Mouse (Mus musculus) left cerebral cortex, adult 2 months (tissue): Measurements from ENCODE around the gene 2010111I01Rik. TPM values are rescaled to one million over a fixed set of nuclear protein-coding genes. Genes with fewer than 3 reads are reported as not detected.

Source experiments
- DNase-seq, 2 experiments: peaks; one replicate each; pipeline ENCODE4 v3.0.0; 2021 to 2022; ENCODE audit warnings: low spot score in 2 of 2, mixed read lengths in 1 of 2; ENCODE audit errors: extremely low spot score in 1 of 2
- H3K27ac ChIP-seq: fragments of 200-600 bp; 2 replicates; pipeline ENCODE4 v1.8.1; 2022
- H3K4me3 ChIP-seq: fragments of 200-600 bp; 2 replicates; pipeline ENCODE4 v1.8.1; 2022
- CTCF ChIP-seq: fragments of 200-600 bp; IDR thresholded peaks from 2 replicates; pipeline ENCODE4 v1.8.1; 2022; ENCODE audit warnings: antibody characterized with exemption, mild to moderate bottlenecking, moderate library complexity
- intact Hi-C: fragments of 180-260 bp; cut with DNase I; formaldehyde crosslinking; loops from one replicate; pipeline ENCODE4 v1.15.1; 2025
- total RNA-seq, 2 experiments: library from RNA; stranded (reverse); gene quantifications; 2 replicates each; pipeline ENCODE4 v1.2.3; 2021

The 2010111I01Rik gene
- total RNA-seq, 2 experiments from 2014 or later, result 122 to 140 TPM

DNA sequence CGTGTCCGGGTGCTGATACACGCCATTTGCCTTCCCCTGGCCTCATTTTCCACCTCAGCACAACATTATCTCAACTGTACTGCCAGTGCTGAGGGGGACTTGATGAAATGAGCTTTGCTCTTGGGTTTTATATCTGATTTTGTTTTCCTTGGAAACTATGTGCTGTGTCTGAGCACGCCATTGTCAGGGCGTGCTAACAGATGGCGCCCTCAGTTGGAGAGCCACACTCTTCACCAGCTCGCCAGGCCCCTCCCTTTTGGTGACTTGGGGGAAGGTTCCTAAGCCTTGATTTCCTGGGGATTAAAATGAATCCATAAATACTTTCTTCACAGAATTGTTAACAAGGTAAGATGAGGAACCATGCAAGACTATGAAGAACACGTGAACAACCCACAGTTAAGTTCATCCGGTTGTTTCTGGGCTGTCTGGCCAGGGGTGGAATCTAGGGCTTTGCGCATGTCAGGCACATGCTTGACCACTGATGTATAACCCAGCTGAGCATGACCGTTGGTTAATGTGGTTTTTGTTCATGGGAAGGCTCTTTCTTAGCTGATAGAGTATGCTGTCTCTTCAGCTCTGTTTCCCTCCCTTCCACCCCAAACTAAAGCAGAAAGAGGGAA is 321.9 kb downstream of the 2010111I01Rik start:
- TF ChIP-seq CTCF, result no peak; the same call in 1 of the 2 replicates
- no peak overlapping the region for H3K27ac ChIP-seq
- intact Hi-C loops, result no loop called here
- no peak overlapping the region for H3K4me3 ChIP-seq
- no peak for DNase-seq

DNA sequence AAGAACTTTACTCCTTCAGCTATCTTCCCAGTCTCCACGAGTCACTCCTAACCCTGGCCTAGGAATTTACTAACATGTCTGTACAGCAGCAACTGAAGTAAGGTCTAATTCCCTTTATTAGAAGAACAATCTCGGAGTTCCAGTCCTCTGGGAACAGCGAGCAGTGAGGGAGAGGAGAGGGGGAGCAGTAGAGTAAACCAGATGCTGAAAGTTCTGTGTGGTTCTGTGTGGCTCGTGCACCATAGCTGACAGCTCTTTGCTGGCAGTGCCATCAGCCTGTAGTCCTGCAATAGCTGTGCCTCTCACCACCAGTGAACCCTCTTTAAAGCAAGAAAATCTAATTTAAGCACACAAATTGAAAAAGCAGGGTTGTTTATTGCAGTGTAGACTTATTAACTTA is 324.5 kb downstream of the 2010111I01Rik start:
- no peak for TF ChIP-seq CTCF
- intact Hi-C loops, result loop anchor here (2.0 kb wide), 1 partner anchor 40 kb away; no protein-coding TSS in a partner anchor
- no peak for DNase-seq
- Histone ChIP-seq H3K4me3 (no peak overlapping the region), H3K27ac (no peak overlapping the region)

DNA sequence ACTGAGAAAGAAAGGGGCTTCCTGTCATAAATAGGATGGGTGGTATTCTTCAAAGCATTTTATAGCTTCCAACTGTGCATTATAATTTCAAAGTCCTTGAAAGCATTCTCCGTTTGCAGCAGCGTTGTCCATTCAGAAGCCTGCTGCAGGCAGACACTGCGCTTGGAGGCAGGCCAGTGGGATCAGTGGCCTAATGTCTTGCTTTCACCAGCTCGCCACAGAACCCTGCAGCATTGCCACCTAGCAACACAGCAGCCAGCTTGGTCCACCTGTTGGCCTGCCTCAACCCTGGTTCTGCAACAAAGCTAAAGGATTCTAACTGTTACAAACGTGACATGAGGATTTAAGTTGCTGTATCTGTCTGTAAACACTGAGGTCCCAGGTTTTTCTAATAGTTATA is 325.0 kb downstream of the 2010111I01Rik start:
- H3K27ac ChIP-seq, result no peak overlapping the region
- no peak for TF ChIP-seq CTCF
- intact Hi-C loops, result loop anchor here (2.0 kb wide), 1 partner anchor 39 kb away; no protein-coding TSS in a partner anchor
- no peak for DNase-seq
- no peak overlapping the region for H3K4me3 ChIP-seq

DNA sequence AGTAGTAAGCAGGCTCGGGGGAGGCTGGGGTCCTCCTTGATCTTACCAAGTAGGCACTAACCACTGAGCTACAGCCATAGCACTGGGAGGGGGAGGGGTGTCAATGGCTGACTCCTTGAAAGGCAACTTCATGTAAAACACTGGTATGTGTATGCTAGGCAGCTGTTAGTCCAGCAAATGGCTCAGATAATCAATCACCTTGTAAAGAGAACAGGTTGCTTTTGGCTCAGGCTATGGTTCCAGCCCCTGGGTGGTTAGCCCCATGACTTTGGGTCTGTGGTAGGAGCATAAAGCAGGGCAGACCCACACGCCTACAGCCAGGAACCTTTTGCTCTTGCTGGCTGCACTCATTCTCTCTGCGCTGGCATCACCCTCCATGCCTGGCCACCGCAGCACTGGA is 325.4 kb downstream of the 2010111I01Rik start:
- Histone ChIP-seq H3K4me3 (no peak overlapping the region), H3K27ac (no peak overlapping the region)
- TF ChIP-seq CTCF, result no peak
- intact Hi-C loops, result no loop called here
- DNase-seq, result no peak

DNA sequence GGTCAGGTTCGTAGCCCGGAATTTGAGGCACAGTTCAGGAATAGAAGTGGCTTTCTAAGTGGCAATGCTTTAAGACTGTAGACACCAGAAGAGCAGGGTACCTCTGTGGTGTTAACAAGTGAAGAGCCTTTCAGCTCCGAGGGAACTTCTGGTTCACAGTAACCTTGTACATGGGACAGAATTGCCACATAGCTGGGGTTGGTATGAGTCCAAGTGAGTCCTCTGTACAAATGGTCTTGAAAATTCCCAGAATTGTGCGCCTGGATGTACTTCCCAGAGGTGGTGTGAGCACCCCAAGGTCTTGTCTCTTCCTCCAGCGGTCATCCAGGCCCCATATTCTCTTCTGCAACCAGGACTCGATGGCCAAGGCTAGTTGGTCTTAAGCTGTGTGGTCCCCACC is 326.3 kb downstream of the 2010111I01Rik start:
- no peak overlapping the region for H3K4me3 ChIP-seq
- no peak overlapping the region for H3K27ac ChIP-seq
- no peak for DNase-seq
- intact Hi-C loops, result no loop called here
- TF ChIP-seq CTCF, result no peak

DNA sequence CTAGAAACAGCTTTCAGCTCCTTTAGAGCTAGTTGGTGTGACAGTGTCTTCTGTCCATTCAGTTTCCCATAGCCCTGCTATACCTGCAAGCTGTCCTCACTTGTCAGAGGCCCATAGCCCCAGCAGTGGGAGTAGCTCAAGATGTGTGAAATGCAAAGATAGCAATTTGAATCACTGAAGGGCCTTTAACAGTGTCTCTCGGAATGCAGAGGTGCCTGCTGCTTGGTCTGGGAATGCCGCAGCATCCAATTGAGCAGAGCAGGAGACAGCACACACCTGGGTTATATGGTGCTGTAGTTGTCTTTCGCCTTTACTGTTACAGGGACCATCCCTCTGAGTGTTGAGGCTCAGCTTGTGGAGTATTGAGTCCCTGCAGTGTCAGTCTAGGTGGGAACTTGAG is 329.0 kb downstream of the 2010111I01Rik start:
- Histone ChIP-seq H3K27ac (peak overlapping the region; percentile 12; the same call in 1 of the 2 replicates), H3K4me3 (no peak overlapping the region)
- intact Hi-C loops, result no loop called here

DNA sequence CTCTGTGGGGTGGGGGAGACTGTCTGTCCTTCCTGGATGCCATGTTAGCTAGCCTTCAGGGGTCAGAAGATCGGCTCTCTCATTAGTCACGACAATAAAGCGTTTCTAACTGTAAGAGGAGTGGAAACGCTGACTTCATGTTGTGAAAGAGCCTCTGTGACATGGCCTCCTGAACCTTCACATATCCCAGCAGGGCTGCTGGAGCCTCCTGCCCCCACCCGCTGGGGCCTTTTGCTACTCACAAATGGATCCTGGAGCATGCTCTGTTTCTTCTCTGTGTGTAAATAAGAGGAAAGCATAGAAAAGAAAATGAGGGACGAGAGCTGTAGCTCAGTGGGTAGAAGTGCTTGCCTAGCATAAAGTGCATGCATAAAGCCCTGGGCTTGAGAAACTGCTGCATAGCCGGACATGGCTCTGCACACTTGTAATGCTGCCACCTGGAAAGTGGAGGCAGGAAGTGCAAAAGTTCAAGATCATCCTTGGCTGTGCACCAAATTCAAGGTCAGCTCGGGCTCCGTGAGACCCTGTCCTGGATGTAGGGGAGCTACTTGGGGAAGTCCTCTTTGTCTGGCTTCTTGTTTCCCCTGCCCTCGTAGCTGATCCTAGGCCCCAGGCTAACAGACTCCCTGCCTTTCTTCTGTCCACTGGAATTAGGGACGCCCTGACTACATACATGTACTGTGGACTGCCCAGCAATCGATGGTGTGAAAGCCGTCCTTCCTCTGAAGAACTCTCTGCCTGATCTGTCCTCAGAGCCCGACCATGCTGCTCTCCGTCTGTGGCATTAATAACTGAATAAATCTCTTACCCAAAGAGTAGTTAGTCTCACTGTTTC is 329.9 kb downstream of the 2010111I01Rik start:
- TF ChIP-seq CTCF, result no peak
- Histone ChIP-seq H3K27ac (peak overlapping the region; percentile 12; the same call in 1 of the 2 replicates), H3K4me3 (no peak overlapping the region)
- intact Hi-C loops, result no loop called here
- no peak for DNase-seq

More for the DNA sequence above, 329.0 kb downstream of the 2010111I01Rik start:
- no peak for DNase-seq
- TF ChIP-seq CTCF, result no peak

DNA sequence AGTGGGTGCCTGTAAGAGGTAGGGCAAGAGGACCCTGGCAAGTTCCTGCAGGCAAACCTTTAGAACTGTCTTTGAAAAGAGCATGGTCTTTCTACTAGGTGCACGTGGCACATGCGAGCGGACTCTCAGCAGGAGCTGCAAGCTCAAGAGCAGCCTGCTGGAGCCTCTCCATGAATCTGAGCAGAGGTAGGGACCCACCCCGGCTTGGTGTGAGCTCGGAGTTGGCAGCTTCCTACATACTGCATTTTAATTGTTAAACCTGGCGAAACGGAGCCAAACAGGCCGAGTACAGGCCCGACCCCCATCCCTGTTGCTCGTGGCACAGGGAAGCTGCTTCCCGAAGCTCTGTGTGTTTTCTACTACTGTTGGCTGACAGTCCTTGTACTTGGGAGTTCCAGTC is 331.6 kb downstream of the 2010111I01Rik start:
- intact Hi-C loops, result no loop called here
- no peak for TF ChIP-seq CTCF
- Histone ChIP-seq H3K4me3 (no peak overlapping the region), H3K27ac (no peak overlapping the region)
- DNase-seq, result no peak

DNA sequence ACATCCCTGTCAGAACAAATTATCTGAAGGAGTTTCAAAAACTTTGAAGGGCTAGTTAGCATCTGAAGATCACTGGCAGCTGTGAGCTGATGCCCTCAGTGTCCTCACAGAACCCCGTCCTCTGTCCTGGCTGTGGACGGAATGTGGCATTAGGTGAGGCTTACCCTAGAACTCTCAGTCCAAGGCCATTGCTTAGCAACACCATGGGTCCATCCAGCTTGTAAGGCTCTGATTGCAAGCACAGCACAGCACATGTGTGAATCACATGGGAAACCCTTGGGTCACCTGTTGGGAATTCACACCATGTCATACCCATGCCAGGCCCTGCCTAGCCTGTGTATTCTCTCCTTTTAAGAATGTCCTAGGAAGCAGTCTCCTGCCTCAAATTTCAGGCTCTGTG is 332.3 kb downstream of the 2010111I01Rik start:
- no peak for DNase-seq
- intact Hi-C loops, result no loop called here
- no peak overlapping the region for H3K27ac ChIP-seq

DNA sequence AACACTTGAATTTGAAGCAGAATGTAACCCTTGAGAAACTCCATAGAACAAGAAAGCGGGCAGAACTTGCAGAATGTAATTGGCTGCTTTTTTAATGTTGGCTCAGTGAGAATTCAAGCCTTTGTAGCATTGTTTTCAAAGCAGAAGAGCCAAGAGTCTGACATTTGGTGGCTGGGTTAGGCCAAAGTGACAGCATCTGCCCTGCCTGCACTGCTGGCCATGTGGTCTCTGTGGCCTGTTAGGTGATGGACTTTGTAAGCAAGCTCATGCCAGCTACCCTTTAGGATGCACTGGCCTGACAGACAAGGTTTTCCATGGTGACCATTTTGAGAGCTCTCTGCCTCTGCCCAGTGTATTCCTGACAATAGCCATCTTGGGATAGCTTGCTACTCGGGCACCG is 333.2 kb downstream of the 2010111I01Rik start:
- no peak for TF ChIP-seq CTCF
- intact Hi-C loops, result no loop called here
- H3K4me3 ChIP-seq, result no peak overlapping the region
- DNase-seq, result no peak
- H3K27ac ChIP-seq, result peak overlapping the region; percentile 13; the same call in 1 of the 2 replicates

More for the DNA sequence above, 332.3 kb downstream of the 2010111I01Rik start:
- no peak for TF ChIP-seq CTCF
- no peak overlapping the region for H3K4me3 ChIP-seq

DNA sequence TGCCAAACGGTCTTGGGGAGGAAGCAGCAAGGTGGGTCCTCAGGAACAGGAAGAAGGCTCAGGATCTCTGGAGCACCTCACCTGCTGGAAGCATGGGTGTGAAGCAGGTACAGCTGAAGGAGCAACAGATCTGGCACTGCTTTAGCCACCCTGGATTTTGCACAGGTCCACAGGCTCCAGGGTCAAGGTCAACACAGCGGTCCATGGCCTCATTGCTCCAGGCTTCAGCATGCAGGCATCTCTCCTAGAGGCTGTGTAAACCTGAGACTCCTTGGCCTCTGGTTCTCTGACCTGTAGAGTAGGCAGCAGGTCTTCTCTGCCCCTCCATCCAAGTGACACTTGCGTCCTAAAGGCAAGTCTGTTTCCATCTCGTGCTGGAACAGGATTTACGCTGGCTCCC is 334.2 kb downstream of the 2010111I01Rik start:
- intact Hi-C loops, result no loop called here
- Histone ChIP-seq H3K4me3 (no peak overlapping the region), H3K27ac (peak overlapping the region; percentile 13; the same call in 1 of the 2 replicates)
- DNase-seq, result no peak
- no peak for TF ChIP-seq CTCF

DNA sequence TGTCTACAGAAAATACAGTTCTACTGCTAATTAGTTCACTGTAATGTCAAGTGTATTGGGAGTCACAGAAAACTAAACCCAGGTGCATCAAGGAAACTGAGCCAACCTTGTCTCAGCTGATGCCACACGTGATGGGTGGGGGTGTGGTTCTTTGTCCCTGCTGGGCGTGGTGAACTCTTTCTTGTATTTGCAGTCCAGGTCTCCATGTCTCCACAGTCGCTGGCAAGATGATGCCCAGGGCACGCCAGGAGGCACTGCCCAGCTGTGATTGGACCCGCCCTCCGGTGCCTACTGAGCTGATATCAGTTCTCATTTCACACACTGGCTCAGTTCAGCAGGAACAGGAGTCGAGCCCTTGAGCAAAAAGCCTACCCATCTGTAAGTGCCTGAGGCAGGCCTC is 336.2 kb downstream of the 2010111I01Rik start:
- DNase-seq, result no peak
- no peak overlapping the region for H3K4me3 ChIP-seq
- TF ChIP-seq CTCF, result no peak
- peak overlapping the region; percentile 41; the same call in 1 of the 2 replicates for H3K27ac ChIP-seq
- intact Hi-C loops, result no loop called here
